Mouse (Mus musculus) spleen, adult 12 weeks (tissue): ENCODE data around the gene Pdk4.

Source experiments
- DNase-seq: peaks from one replicate; pipeline ENCODE4 v3.0.0; 2022; ENCODE audit warnings: low spot score

The Pdk4 gene

DNA sequence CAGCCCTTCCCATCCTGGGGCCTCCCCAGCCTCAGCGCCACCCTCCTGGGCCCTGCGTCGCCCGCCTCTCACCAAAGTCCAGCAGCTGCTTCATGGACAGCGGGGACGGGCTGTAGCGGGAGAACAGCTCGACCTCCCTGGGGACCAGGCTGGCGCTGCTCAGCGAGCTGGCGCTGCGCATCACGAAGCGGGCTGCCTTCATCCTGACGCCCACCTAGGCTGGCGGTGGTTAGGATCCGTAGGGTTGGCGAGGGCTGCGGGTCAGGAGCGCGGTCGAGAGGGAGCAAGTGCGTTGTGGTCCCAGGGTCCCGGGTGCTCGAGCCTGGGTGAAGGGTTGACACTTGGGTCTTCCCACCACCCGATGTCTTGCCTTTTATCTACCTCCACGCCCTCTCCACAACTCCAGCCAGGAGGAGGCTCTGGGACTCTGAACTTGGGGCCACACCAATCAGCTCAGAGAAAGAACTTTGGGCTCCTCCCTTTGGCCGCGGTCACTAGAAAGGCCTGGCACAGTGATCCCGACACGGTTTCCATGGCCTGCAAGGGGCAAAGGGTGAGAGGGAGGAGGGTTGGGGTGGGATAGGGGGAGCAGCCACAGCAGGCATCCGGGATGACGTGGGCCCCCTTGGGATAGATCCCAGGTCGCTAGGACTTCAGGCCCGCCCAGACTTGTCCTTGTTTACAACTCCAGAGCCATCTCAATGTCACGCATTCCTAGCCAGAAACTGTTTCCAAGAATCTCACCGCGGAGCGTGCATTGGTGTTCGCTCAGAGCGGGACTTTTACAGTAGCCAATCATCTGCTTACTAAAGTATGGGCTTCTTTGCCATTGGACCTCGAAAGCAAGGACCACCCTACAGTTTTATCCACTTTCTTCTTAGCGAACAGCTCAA, at the start of gene Pdk4:
Gene Pdk4 (minus strand): TSS at position 349 of the 893 bp plus-strand sequence.
- no peak for DNase-seq

DNA sequence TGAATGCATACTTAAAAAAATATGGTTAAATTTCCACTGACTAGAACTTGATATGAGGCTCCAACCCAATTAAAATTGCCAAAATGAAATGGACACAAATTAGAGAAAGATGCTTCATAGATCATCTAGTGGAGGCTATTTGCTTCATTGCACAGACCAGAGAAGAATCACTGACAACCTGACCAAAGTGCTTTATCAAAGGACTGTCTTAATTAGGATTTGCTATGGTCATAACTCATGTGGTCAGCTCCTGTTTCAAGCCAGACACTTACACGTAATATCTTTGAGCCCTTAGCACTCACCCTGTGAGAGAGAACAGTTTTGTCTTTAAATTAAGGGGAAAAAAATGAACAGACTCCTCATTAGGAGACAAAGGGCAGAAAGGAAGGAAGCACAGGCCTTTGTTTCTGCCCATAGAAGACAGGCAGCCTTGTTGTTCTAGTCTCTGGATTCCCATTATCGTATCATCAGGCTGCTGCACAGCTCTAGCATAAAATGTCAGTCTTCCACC, 41.8 kb upstream of the Pdk4 start:
- no peak for DNase-seq

DNA sequence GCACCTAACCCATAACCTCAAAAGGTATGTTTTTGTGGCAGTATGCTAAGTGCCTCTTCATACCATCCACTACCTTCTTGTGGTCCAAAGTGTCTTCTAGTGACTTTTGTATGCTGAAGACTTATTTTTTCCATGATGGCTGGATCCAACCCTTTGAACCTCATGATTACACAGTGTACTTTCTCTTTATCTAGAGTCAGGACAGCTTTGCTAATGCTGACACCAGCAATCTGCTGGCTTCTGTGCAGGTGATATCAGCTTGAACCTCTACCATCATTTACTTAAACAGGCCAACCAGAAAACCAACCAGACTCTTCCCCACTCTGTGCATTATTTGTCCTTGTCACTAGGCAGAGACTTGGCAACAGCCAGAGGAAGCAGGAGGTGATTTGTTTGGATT, 39.6 kb upstream of the Pdk4 start:
- DNase-seq: no peak

DNA sequence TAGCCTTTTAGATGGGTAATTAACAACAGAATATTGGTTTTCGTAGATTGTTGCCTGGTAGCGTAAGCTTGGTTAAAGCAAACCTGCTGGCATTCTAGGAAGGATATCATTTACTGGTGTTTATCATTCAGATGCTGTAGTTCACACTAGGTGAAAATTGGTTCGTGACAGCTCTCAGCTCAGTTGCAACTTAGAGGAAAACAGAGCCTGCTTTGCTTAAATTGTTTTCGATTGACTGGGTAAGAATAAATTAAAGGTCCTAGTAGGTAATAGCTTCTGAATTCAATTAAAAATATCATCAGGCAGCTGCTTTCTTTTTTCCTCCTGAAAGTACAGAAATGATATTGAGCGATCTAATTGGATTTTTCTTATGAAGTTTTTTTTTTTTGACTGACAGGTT, 21.0 kb upstream of the Pdk4 start:
- no peak for DNase-seq

DNA sequence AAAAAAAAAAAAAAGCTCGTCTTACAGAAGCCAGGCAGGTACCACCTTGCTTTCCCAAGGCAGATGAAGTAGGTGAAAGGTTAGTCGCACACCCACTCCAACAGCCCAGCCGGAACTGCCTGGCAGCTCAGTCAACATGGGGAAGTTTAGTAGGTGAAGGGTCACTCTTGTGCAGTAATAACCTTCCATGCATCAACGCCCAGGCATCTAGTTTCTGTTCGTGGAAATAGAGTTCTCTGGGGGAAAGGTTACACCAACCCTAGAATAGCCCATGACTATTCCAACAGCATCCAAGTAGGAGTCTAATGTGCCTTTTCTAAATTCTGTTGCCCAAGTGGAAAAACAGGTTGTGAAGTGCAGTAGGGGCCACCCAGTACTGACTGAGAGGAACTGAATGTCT, 13.6 kb upstream of the Pdk4 start:
- no peak for DNase-seq

DNA sequence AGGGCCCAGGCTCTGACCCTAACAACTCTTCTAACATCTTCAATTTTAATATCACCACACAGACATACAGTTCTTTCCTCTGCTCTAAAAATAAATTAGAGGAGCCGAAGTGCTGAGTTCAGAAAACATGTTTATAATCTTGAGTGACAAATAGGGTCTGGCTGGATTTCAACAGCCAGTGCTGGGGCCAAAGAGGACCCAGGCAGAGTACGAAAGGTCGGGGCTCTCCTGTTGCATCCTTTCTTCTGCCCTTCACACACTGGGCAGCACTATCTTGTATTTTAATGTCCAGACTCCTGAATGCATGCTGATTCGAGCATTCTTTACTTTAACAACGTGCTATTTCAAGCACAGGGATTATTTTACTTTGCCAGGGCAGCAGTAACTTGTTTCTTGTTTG, 13.2 kb upstream of the Pdk4 start:
- no peak for DNase-seq

DNA sequence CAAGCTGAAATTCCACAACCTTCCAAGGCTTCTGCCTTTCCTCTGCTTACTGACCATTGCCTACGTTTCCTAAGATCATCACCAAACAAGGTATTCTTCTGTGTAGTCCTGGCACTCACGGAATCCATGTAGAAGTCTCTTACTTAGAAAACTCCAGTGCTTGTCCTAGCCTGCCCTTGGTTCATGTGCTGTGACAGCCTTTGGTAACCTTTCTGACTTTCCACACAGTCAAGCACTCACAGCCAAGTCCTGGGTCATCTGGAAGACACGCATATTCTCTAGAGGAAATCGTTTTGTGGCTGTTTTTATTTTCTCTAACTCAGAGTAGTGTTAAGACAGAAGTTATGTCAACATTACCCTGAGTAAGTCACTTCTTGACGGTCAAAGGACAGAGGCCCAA, 11.7 kb upstream of the Pdk4 start:
- DNase-seq: no peak

DNA sequence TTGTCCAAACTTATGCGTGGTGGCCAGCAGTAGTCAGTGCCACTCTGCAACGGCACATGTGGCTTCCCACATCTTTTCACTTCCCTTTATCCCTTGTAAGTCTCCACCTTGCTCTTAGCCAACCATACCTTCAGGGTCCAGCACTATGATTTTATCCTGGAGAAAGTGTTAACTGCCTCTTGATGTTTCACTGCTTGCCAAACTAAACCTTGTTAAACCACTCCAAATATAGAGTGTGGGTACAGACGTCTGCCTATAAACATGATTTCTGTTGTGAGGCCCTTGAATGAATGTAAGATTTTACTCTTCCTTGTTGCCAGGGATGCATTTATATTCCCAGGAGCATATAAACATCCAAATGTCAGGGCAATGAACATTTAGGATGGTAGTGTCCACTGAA, 10.2 kb upstream of the Pdk4 start:
- DNase-seq: no peak

DNA sequence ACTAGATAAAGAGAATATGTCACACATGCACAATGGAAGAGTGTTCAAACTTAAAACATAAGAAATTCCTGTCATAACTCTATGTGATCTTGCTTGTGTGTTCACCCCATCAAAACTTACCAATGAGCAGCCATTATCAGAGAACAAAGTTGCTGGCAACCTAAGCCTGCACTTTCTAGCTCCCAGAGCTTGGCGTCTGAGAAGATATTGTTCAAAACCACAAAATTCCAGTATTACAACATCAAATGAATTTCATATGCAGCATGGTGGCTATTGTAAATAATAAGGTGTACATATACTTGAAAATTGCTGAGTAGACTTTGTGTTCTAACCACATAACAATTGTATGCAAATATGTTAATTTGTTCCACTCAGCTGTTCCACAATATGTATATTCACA, 6.7 kb upstream of the Pdk4 start:
- DNase-seq: no peak

DNA sequence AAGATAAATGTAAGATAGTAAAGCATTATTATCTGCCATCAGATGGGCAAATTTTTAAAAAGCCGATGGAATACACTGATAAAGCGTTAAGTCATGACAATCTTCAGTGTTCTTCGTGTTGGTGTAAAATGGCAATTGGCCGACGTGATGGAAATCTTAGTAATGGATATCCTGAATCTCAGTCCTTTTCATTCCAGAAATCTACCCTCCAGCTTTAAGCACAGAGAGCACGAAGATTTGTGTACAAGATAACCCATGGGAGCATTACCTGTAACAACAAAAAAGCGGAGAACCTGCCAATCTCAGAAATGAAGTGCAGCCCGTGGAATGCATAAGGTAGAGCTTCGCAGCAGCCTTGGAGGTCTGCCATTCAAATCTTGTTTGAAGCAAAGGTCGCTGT, 5.4 kb upstream of the Pdk4 start:
- DNase-seq: no peak

DNA sequence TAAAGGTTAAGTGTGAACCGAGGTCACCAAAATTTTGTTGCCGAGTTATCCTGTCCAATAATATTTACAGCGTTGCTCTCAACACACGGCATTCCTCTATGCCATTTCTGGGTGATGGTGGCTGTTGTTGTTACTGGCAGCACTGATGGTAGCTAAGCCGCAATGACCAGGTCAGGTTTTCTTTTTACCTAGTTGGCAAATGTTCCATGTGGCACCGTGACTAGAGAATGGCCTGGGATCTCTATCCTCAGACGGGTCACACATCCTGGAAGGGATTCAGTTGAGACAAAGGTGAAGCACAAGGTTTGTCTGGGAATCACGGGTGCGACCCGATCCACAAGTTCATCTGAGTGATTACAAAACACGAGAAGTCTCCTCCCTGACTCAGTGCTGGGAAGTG, 2.6 kb upstream of the Pdk4 start:
- no peak for DNase-seq

DNA sequence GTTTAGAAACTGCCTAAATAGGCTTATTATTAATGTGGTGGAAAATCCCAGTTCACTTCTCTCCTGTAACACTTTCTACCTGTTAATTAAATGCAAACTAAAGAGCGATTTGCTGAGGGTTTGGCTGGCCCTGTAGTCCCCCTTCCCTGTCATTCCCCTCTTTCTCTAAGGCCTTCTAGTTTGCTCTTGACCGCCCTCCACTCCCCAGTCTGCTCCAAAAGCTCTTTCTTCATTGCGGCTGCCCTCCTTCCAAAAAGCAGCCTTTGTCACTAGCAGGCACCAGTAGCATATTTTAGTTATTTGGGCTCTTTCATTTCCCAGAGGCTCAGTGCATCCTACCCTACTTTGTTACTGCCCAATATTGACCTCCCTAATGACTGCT, 736 bp upstream of the Pdk4 start:
- DNase-seq: no peak

DNA sequence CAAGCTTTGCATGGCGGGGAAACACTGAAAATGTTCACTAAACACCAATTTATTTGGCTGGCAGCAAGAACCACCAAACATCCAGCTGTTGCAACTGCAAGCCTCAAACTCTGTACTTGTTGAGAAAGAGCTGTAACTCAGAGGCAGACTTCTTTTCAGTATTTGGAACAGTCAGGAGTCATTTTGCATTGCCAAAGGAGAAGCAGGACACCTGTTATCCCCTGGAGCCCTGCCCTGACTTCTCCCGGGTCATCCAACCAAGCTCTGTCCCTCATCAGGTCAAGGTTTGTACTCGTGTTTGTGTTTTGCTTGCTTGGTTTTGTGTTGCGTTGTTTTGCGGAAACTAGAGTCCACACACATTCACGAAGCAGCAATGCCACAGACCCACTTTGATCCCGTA, 11.1 kb downstream of the Pdk4 start:
- DNase-seq: no peak

DNA sequence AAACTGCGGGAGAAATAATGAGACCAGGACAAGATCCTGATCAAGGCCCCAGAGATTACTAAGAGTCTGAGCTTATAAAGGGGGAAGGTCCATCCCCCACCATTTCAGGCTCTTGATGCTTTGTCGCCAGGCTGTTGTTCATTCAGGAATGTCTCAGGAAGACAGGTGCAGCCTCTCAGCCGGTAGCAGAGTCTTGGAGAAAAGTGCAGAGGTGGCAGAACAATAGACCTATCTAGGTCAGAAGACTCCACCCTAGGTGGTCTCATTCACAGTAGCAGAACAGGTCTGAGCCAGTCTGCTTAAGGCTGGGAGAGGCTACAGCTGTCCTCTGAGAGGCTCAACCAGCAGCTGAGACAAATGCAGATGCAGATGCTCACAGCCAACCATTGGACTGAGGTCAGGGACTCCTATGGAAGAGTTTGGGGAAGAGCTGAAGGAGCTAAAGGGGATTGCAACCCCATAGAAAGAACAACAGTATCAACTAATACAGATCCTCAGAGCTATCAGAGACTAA, 13.8 kb downstream of the Pdk4 start:
- DNase-seq: no peak

DNA sequence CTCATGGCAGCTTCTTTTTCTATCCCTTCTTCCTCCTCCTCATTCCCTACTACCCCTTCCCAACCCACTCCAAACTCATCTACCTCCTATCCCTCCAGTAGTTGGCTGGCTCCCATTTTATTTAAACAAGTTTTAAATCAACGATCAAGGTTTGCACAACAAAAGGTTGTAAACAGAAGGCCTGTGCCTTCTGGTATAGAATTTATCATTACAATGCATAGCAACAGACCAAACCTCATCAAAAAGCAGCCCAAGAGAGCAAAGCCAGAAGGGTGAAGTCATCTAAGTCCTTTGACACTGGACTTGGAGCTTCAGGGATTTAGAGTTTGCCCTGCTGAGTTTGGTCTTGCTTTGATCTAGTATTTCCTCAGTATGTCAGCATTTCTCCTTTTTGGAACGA, 15.0 kb downstream of the Pdk4 start:
- no peak for DNase-seq

DNA sequence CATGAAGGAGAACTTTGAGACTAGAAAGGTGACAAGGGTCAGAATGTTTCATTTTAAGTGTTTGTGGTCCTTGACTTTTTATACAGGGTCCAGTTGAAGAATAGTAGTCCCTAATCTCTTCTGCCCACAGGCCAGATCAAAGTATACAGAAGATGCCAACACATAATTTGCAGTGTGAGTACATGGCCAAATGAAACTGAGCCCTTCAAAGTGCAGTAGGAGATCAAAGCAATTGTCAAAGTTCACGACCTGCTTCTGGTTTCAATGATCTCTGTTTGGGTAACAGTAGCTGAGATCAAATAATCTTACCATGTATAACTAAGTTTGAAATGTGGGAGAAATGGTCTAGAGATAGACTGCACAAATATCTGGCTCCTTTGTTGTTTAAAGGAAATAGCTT, 22.1 kb downstream of the Pdk4 start:
- no peak for DNase-seq

DNA sequence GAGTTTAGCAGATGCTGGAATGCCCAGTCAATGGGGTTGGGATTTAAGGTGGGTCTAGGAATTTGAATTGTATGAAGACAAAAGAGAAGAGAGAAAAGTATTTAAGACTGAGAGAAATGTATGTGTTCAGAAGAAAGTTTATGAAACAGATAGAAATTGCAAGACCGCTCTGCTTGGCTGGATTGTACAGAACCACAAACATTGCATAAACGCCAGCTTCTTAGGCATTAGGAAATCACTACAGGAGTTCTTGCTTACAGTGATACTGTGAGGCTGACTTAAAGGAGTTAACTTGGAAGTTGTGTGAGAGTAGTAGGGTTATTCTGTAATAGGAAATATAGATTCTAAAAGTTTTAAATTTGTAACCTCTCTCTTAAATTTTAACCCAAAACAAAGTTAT, 23.4 kb downstream of the Pdk4 start:
- DNase-seq: no peak

DNA sequence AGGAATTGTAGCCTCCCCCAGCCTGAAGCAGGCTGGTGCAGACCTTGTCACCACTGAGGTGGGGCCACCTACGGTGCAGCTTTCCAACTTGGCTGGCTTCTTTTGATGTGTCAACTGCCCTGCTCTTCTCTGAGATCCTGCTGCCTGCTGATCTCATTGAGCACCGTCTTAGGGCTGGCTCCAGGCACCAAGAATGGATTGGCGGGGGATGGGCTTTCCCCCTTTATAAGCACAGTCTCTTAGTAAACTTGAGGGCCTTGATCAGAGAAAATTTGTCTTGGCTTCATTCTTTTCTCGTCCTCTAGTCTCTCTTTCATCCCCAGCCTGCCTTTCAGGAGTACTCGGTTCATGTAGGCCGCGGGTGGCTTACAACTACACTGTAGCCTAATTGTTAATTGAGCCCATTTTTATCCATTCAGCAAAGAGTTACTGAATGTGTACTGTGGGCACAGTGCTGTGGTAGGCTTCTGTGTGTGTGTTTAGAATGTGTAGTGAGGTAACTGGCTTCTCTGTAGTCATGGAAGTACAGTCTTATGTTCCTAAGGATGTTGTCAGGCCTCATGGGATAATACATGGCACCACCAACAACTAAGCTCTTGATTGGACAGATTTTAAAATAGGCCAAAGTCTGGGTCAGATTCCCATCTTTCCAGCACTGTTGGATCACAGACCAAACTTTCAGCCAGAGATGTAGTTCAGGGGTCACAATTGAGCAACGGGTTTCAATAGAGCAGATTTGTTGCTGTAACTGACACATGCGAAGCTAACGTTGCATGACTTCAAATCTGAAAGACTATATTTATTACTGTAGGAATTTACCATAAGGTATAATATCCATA, 25.4 kb downstream of the Pdk4 start:
- no peak for DNase-seq

DNA sequence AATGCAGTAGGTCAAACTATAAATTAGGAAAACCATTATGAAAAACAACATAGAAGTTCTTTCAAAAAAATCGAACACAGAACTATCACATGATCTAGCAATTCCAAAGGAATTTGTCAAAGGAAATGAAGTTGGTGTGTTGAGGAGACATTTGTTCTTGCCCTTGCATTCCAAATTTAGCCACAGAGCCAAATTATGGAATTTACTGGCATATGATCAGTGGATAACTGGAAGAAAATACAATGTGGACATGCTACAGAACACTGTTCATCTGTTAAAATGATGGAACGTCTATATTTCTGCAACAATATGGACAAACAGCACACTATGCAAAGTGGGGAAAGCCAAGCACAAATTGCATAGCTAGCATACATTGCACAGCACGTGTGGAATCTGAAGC, 40.3 kb downstream of the Pdk4 start:
- DNase-seq: no peak

DNA sequence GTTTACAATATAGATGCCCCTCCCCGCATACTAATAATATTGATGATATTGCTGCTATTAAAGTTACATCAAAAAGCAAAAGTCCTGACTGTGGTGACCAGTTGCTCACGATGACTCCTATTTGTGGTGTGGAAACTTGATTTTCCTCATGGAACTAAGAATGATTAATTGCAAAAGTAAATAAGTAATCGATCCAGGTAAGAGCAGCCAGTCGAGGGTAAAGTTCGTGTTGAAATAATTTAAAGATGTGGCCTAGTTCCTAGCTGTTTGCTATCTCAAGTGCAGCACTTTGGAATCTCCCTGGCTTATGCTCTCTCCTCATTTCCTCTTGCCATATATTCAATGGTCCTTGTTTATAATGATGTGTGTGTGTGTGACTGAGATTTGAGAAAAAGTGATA, 46.2 kb downstream of the Pdk4 start:
- DNase-seq: no peak

DNA sequence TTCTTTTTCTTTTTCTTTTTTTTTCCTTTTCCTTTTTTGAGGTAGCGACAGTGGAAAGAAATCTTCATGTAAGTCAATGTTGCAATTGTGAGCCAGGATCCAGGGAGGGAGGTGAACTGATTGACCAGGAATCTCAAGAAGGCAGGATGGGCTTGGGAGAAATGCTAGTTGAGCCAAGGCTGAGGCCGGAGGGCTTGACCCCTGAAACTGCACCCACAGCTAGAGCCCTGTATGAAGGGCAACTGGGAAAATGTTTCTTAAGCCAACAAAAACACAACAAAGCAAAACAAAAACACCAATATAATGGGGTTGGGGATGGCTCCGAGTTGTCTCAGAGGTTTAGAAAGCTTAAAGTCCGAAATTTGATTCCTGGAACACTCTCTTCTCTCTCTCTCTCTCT, 47.7 kb downstream of the Pdk4 start:
- DNase-seq: no peak

DNA sequence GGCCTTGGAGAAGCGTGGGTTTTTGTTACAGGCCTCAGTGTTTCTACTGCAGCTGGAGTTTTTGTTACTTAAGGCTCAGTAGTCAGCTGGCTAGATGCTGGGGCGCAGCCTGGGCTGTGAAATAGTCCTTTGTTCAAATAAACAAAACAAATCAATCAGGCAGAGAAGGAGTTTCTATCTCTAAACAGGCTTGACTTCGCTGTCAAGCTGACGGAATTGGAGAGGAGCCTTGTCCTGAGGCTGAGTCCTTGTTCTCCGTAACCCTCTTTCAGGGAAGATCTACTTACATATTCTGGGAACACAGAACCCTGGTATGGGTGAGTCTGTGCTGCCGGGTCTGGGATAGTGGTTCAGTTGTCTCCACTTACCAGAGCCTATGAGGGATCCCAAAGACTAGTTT, 48.6 kb downstream of the Pdk4 start:
- DNase-seq: no peak

DNA sequence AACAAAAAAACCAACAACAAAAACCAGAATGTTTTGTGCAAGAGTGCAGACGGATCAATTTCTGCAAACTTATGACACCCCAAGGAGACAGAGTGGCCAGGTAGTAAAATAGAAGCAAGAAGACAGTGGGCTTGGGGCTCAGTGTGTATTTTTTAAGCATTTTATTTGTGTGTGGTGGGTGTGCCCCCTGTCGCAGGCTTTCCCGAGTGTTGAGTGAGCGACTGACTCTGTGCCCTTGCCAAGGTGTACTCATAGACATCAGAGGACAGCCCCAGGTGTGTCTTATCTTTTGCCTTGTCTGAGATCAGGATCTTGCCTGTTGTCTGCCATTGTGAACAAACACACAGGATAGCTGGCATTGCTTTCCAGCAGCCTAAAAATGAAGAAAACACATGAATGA, 49.1 kb downstream of the Pdk4 start:
- DNase-seq: no peak
